Mouse (Mus musculus) thymus, postnatal 14 days (tissue): Measurements from ENCODE around the gene Pip5k1c.

Source experiments
- DNase-seq: peaks from one replicate; pipeline ENCODE4 v3.0.0; 2021

Gene Pip5k1c

GRCm38 (mm10) chr10:81325781-81326180, 33.0 kb downstream of the Pip5k1c start:
- no peak for DNase-seq

GRCm38 (mm10) chr10:81326858-81327257, 34.1 kb downstream of the Pip5k1c start:
- peak; percentile 57 for DNase-seq

GRCm38 (mm10) chr10:81327959-81328358, 35.2 kb downstream of the Pip5k1c start:
- DNase-seq = peak; percentile 47

GRCm38 (mm10) chr10:81328386-81328785, 35.6 kb downstream of the Pip5k1c start, which contains the start of gene Tbxa2r:
TSS of gene Tbxa2r (plus strand) at chr10:81328731.
- peak; percentile 94 for DNase-seq

- peak; percentile 93 for DNase-seq
Observed at GRCm38 (mm10) chr10:81329194-81329975, 36.6 kb downstream of the Pip5k1c start.

GRCm38 (mm10) chr10:81330007-81330406, 37.2 kb downstream of the Pip5k1c start:
- DNase-seq = no peak

- DNase-seq = no peak
Observed at GRCm38 (mm10) chr10:81332277-81332676, 39.5 kb downstream of the Pip5k1c start.

GRCm38 (mm10) chr10:81334324-81334723, 41.6 kb downstream of the Pip5k1c start:
- DNase-seq = no peak

GRCm38 (mm10) chr10:81335393-81336340, 42.9 kb downstream of the Pip5k1c start:
- no peak for DNase-seq

GRCm38 (mm10) chr10:81336558-81336957, 43.8 kb downstream of the Pip5k1c start:
- DNase-seq = no peak

GRCm38 (mm10) chr10:81340551-81341332, 48.0 kb downstream of the Pip5k1c start:
- DNase-seq = no peak

GRCm38 (mm10) chr10:81341333-81341949, 48.7 kb downstream of the Pip5k1c start:
- peak; percentile 87 for DNase-seq

GRCm38 (mm10) chr10:81342686-81343505, 50.1 kb downstream of the Pip5k1c start, which contains the start of gene Gipc3:
TSS of gene Gipc3 (minus strand) at chr10:81343266.
- DNase-seq = peak; percentile 32

GRCm38 (mm10) chr10:81344421-81345161, 51.8 kb downstream of the Pip5k1c start:
- DNase-seq = no peak

GRCm38 (mm10) chr10:81345162-81345534, 52.4 kb downstream of the Pip5k1c start:
- DNase-seq = no peak

GRCm38 (mm10) chr10:81346453-81347067, 53.8 kb downstream of the Pip5k1c start:
- DNase-seq = peak; percentile 49

GRCm38 (mm10) chr10:81349146-81349545, 56.4 kb downstream of the Pip5k1c start:
- DNase-seq = peak; percentile 44

- DNase-seq = no peak
Observed at GRCm38 (mm10) chr10:81349961-81350350, 57.2 kb downstream of the Pip5k1c start.

- peak; percentile 99 for DNase-seq
Observed at GRCm38 (mm10) chr10:81350351-81351063, 57.7 kb downstream of the Pip5k1c start, which contains the start of gene Hmg20b. TSS of gene Hmg20b (minus strand) at chr10:81350480.
